Mouse (Mus musculus) Patski (cell line): ENCODE data around the gene Mymk. TPM values are rescaled to one million over a fixed set of nuclear protein-coding genes. Genes with fewer than 3 reads are reported as not detected.

ENCODE experiments used
- ATAC-seq: fragments of 100-300 bp; one replicate; pipeline ENCODE4 v1.8.0; 2021
- CTCF ChIA-PET: fragments of 350-600 bp; sonication (Branson Sonifier 250); formaldehyde crosslinking; loops from one replicate; lab custom pipeline; 2022; ENCODE audit warnings: inconsistent platforms; lab: Charles Lee
- POLR2A ChIA-PET: fragments of 350-600 bp; sonication (Branson Sonifier 250); formaldehyde crosslinking; loops from one replicate; lab custom pipeline; 2022; ENCODE audit warnings: antibody characterized with exemption, inconsistent platforms; lab: Charles Lee
- DNase-seq: peaks from one replicate; pipeline ENCODE4 v3.0.0-alpha.2; 2011; ENCODE audit warnings: low read depth, low spot score
- H3K27me3 ChIP-seq: fragments of 371-371 bp; one replicate; pipeline ENCODE4 v1.5.1; 2021
- CTCF ChIP-seq: fragments of 100-300 bp; IDR thresholded peaks from one replicate; pipeline ENCODE4 v1.5.1; 2021
- in situ Hi-C: fragments of 300-500 bp; cut with MboI; formaldehyde crosslinking; loops from 3 replicates; pipeline ENCODE4 v1.11.1; 2018; ENCODE audit warnings: low pct_unique_long_range_greater_than_20kb, mixed read lengths
- polyA plus RNA-seq: library from polyadenylated mRNA; unstranded; gene quantifications from one replicate; pipeline ENCODE4 v1.2.3, GENCODE M21; 2021

The Mymk gene
- polyA plus RNA-seq, 1 experiment from 2014 or later = 0.22 TPM

DNA sequence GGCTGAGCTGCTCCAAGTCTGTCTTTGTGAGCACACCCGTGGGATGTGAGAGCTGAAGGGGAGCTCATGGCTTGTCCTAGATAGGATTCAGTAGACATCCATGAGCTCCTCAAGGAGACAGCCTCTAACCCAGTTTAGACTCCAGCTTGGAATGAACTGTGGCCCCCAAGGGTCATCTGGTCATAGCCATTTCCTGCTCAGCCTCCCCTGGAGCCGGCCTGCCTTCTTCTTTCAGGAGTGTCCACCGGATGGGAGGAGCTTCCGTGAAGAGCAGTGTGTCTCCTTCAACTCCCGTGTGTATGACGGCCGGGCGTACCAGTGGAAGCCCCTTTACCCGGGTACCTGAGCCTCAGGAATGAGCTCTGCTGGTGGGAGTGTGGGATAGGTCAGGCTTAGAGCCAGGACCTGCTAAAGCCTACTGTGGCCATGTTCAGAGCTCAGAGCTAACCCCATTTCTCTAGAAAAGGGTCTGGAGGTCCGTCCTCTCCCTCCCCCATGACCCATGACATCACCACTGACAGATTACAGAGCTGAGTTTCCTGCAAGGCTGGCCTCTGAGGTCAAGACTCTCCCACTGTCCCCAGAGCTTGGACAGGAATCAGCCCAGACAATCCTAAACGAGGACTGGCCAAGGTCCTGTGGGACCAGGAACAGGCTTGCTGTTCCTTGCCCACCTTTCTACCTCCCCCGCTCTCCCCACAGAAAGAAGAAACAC lies 11.9 kb upstream of the Mymk start:
- DNase-seq (no peak), ATAC-seq (no peak)
- peaks cover 18% of the 10 kb centered on the region for H3K27me3 ChIP-seq
- ChIA-PET POLR2A (interaction anchor here (0.8 to 1.7 kb wide), 2 partner anchors 9 to 13 kb away, joined by 3 to 5 read pairs; no protein-coding TSS in a partner anchor), CTCF (no interaction called here)
- no peak for TF ChIP-seq CTCF
- in situ Hi-C loops = no loop called here

DNA sequence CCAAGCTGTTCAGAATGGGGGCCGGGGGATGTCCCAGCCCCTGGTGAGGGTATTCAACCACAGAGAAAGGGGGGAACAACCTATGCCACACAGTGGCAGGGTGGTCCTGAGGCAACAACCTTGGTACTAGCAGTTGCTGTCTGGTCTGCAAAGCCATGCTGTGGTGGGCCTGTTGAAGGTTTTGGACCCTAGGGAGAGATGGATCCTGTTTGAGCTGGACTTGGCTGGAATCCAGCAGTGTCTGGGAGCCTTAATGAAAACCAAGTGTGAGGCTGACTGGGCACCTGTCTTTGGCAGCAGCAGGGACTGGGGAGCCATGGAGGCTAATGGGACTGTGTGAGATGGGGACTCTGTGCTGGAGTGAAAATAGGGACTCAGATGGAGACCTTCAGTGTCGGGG lies 7.7 kb upstream of the Mymk start:
- H3K27me3 ChIP-seq = peaks cover 31% of the 10 kb centered on the region
- ATAC-seq (no peak), DNase-seq (no peak)
- ChIA-PET CTCF (interaction anchor here (1.4 to 1.8 kb wide), 2 partner anchors 12 to 17 kb away, joined by 4 to 5 read pairs; no protein-coding TSS in a partner anchor), POLR2A (interaction anchor here (0.5 kb wide), 1 partner anchor 41 kb away, joined by 3 read pairs; no protein-coding TSS in a partner anchor)
- TF ChIP-seq CTCF = no peak
- in situ Hi-C loops = loop anchor here (5.0 kb wide), 1 partner anchor 153 kb away; no protein-coding TSS in a partner anchor

DNA sequence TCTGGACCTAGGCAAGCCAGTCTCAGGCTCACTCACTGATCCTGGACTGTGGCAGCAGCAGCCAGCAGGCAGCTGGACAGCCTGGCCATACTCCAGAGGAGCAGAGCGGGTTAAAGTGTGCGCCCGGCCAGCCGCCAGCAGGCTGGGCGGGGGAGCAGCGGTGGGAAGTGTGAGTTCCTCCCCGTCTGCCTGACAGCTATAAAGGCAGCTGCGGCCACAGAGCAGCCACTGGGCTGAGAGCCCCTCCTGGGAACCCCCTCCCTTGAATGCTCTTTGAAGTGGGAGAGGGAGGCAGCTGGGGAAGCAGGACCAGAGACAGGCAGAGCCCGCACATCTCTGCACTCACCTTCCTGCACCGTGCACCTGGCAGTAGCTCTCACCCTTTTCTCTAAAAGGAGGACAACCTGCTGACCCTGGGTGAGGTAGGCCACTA lies 7.2 kb upstream of the Mymk start, which contains the start of gene Adamtsl2:
TSS of gene Adamtsl2 (plus strand) at position 228 of the 433 bp plus-strand sequence.
- ChIA-PET POLR2A (interaction anchor here (0.5 kb wide), 1 partner anchor 41 kb away, joined by 3 read pairs; no protein-coding TSS in a partner anchor), CTCF (interaction anchor here (1.2 to 2.1 kb wide), 4 partner anchors 10 to 36 kb away, joined by 3 to 9 read pairs (median 4); no protein-coding TSS in a partner anchor)
- in situ Hi-C loops = loop anchor here (5.0 kb wide), 1 partner anchor 153 kb away; no protein-coding TSS in a partner anchor
- ATAC-seq = no peak
- no peak for TF ChIP-seq CTCF
- DNase-seq = no peak
- peaks cover 31% of the 10 kb centered on the region for H3K27me3 ChIP-seq

DNA sequence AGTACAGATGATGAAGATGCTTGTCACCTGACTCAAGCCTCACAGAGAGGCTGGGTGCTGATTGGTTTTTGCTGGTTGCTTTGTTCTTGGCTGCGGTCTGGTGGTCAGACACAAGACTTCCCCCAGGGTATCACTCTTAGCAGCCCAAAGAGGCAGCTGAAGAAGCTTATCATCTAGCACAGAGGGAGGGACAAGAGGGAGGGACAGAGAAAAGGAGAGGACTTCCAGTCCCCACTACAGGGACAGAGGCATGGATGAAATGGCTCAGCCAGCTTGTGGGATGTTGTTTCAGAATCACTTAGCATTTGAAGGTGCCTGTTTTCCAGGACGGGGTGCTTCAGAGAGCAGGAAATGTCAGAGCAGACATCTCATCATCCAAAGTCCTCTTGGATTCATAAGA lies 6.3 kb upstream of the Mymk start:
- in situ Hi-C loops = loop anchor here (5.0 kb wide), 1 partner anchor 154 kb away; no protein-coding TSS in a partner anchor
- DNase-seq (no peak), ATAC-seq (no peak)
- no peak for TF ChIP-seq CTCF
- POLR2A ChIA-PET = no interaction called here
- CTCF ChIA-PET = interaction anchor here (1.2 to 2.1 kb wide), 6 partner anchors 9 to 159 kb away, joined by 3 to 9 read pairs (median 4); no protein-coding TSS in a partner anchor
- peaks cover 23% of the 10 kb centered on the region for H3K27me3 ChIP-seq

DNA sequence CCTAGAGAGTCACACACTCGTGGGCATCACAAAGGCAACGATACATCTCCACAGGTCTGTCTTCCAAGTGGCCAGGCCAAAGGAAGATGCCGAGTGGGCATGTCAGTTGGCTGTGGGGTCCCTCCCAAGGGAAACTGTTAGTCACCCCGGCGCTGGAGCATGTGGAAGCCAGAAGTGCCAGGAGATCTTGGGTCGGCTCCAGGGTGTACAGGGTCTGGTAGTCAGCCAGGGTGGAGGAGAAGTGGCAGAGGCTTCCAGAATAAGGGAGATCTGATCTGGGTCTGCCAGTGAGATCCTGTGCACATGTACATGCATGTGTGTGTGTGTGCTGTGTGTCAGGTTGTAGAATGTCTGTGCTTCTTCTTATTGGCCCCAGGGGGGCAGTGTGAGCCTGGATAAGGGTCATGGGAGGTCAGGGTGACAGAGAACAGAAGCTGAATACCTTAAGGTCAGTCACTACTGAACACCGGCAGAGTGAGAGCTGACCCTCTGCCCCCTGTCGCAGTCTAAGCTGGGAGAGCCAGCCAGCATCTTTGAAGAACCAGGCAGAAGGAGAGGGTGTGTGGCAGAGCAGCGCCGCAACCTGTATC lies 5.8 kb upstream of the Mymk start:
- peaks cover 20% of the 10 kb centered on the region for H3K27me3 ChIP-seq
- DNase-seq (no peak), ATAC-seq (no peak)
- no peak for TF ChIP-seq CTCF
- POLR2A ChIA-PET = interaction anchor here (0.8 kb wide), 1 partner anchor 9 kb away, joined by 3 read pairs; no protein-coding TSS in a partner anchor
- in situ Hi-C loops = loop anchor here (5.0 kb wide), 1 partner anchor 155 kb away; no protein-coding TSS in a partner anchor
- CTCF ChIA-PET = interaction anchor here (1.2 to 2.1 kb wide), 5 partner anchors 8 to 160 kb away, joined by 3 to 9 read pairs (median 5); no protein-coding TSS in a partner anchor

DNA sequence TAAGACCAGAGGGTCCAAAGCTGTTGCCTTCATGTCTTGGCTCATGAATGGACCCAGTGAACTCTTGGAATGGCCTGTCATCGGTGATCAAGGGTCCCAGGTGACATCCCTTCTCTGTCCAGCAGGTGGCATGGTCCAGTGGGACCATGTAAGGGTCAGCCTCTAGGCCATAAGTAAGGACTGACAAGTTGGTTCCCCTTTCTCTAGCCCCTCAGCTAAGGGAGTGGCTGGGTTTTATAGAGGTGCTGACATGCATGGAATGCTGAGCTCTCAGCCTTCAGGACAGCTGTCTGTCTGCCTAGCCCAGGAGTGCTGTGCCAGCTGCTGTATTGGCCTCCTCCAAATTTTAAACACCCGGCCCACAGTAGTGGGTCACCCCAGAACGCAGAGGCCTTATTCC lies 3.5 kb upstream of the Mymk start:
- ChIA-PET CTCF (interaction anchor here (0.9 to 1.9 kb wide), 4 partner anchors 11 to 161 kb away, joined by 3 to 8 read pairs (median 3); no protein-coding TSS in a partner anchor), POLR2A (interaction anchor here (1.2 kb wide), 1 partner anchor 8 kb away, joined by 5 read pairs; no protein-coding TSS in a partner anchor)
- ATAC-seq (no peak), DNase-seq (no peak)
- in situ Hi-C loops = loop anchor here (5.0 kb wide), 1 partner anchor 157 kb away; no protein-coding TSS in a partner anchor
- TF ChIP-seq CTCF = no peak
- peaks cover 17% of the 10 kb centered on the region for H3K27me3 ChIP-seq

DNA sequence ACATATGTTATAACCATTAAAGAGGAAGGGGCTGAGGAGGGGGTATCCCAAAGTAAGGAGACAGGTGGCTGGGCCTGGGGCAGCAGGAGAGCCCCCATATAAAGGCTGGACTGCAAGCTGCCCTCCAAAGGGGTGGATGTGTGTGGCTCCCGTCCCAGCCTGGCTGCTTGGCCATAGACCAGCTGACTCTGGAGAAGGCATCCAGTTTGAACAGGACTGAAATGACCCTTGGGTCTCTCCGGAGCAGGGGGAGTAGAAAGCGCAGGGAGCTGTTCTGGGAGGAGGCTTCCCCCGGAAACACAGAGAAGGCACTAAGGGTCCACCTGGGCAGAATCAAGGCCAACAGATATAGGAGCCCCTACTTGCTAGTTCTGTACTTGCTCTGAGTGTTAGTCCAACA lies 2.8 kb upstream of the Mymk start:
- TF ChIP-seq CTCF = no peak
- POLR2A ChIA-PET = interaction anchor here (1.2 kb wide), 1 partner anchor 9 kb away, joined by 5 read pairs; no protein-coding TSS in a partner anchor
- ATAC-seq (no peak), DNase-seq (no peak)
- H3K27me3 ChIP-seq = peaks cover 17% of the 10 kb centered on the region
- CTCF ChIA-PET = no interaction called here
- in situ Hi-C loops = loop anchor here (5.0 kb wide), 1 partner anchor 157 kb away; no protein-coding TSS in a partner anchor

DNA sequence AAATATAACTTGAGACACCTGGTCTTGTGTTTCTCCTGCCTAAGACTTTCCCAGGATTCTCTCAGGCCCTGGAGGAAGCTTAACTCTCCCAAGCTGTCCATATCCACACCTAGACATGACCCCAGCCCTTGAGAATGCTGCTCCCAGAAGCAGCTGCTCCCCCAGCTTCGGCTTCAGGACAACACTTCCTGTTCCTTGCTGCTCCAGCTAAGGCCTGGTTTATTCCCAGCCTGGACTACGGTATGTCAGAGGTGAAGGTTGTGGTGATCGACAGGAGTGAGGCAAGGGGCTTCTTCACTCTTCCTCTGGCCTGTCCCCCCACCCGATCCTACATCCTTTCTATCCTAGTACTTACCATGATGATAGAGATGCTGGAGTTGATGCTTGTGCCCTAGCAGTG lies 1.4 kb upstream of the Mymk start:
- CTCF ChIA-PET = interaction anchor here (1.2 kb wide), 1 partner anchor 42 kb away, joined by 3 read pairs; no protein-coding TSS in a partner anchor
- no peak for TF ChIP-seq CTCF
- in situ Hi-C loops = no loop called here
- POLR2A ChIA-PET = no interaction called here
- DNase-seq = no peak
- ATAC-seq = no peak
- H3K27me3 ChIP-seq = peaks cover 10% of the 10 kb centered on the region

DNA sequence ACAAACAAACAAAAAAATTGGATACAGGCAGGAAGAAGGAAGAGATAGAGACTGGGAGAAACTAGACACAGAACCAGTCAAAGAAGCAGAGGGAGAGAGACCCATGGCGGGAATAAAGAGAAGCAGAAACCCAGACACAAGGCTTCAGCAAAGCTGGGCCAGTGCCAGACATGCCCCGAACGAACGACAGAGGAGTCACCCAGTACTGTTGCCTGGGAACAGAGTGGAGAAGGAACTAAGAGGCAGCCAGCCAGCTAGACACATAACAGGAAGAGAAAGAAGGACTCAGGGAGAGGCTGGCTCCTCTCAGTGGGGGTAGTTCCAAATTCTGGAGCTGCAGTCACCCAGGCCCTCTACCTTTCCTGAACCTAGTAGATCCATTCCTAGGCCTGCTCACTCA lies 842 bp downstream of the Mymk start:
- ChIA-PET CTCF (no interaction called here), POLR2A (interaction anchor here (1.0 kb wide), 1 partner anchor 12 kb away, joined by 3 read pairs; no protein-coding TSS in a partner anchor)
- TF ChIP-seq CTCF = no peak
- no peaks in the 10 kb centered on the region for H3K27me3 ChIP-seq
- in situ Hi-C loops = no loop called here
- no peak for ATAC-seq
- no peak for DNase-seq

DNA sequence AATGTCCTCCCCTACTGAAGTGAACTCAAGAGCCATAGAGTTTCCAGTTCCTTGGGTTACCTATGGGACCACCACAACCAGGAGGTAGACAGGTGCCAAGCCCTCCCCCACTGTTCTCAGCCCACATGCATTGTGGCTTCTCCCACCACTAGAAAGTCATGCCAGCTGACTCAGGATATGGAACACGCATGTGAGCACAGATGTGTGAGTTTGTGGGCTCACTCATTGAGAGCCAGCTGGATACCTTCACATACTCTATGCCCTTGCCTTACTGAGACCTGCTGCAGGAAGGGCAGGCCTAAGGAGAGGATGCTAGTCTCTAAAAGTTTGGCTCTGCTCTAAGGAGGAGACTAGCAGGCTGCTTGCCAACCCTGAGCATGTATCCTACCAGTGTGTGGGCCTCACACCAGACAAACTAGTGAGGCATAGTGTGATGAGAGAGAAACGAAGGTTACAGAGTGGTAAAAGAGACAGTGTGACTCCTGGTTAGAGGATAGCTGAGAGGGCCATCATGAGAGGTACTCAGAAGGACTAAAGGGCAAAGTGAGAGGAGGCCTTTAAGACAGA lies 1.6 kb downstream of the Mymk start:
- DNase-seq (no peak), ATAC-seq (no peak)
- POLR2A ChIA-PET = no interaction called here
- in situ Hi-C loops = no loop called here
- no peaks in the 10 kb centered on the region for H3K27me3 ChIP-seq
- CTCF ChIA-PET = interaction anchor here (0.9 kb wide), 1 partner anchor 8 kb away, joined by 3 read pairs; no protein-coding TSS in a partner anchor
- no peak for TF ChIP-seq CTCF
